Mouse (Mus musculus) liver, embryonic 14.5 days (tissue): ENCODE results near the gene Ndufs2. TPM values are rescaled to one million over a fixed set of nuclear protein-coding genes. Genes with fewer than 3 reads are reported as not detected.
A peak's percentile ranks its signal among the peaks of the same experiment; 100 is the strongest.

ENCODE experiments used
- ATAC-seq: fragments of 200-750 bp; cut with Nextera tagmentation; 2 replicates; pipeline ENCODE4 v1.8.0; 2017; ENCODE audit warnings: moderate number of reproducible peaks, mild to moderate bottlenecking, moderate library complexity; ENCODE audit not compliant: insufficient read depth
- DNase-seq, 3 experiments: peaks; one replicate each; pipeline ENCODE4 v3.0.0-alpha.2; 2012 to 2013; ENCODE audit warnings: low read depth in 3 of 3, low spot score in 3 of 3
- H3K27ac ChIP-seq: fragments of 300-500 bp; sonication (generic); 2 replicates; pipeline ENCODE4 v1.5.1; 2014; ENCODE audit warnings: moderate library complexity, mild to moderate bottlenecking, control low read depth, inconsistent platforms
- H3K27me3 ChIP-seq: fragments of 300-500 bp; sonication (generic); 2 replicates; pipeline ENCODE4 v1.6.1; 2014; ENCODE audit warnings: mild to moderate bottlenecking, low read length, moderate library complexity; ENCODE audit not compliant: control insufficient read depth, insufficient read depth
- H3K36me3 ChIP-seq: fragments of 300-500 bp; sonication (generic); replicated peaks from 2 replicates; pipeline ENCODE4 v1.6.1; 2014; ENCODE audit warnings: low read depth; ENCODE audit not compliant: control insufficient read depth, insufficient read depth
- H3K4me1 ChIP-seq, 2 experiments: fragments of 200-500 bp in 1 of 2; fragments of 300-500 bp in 1 of 2; sonication (generic) in 1 of 2; replicated peaks; 2 replicates each; pipeline ENCODE4 v1.6.1; 2012 to 2014; ENCODE audit warnings: antibody characterized with exemption in 1 of 2, inconsistent platforms in 1 of 2, low read length in 1 of 2; ENCODE audit not compliant: control insufficient read depth in 2 of 2, insufficient read depth in 2 of 2
- H3K4me2 ChIP-seq: fragments of 300-500 bp; sonication (generic); 2 replicates; pipeline ENCODE4 v1.6.1; 2014; ENCODE audit warnings: low read depth, mild to moderate bottlenecking, control low read depth, moderate library complexity
- H3K4me3 ChIP-seq, 2 experiments: fragments of 200-500 bp in 1 of 2; fragments of 300-500 bp in 1 of 2; sonication (generic) in 1 of 2; 2 replicates each; pipeline ENCODE4 v1.5.1; 2012 to 2014; ENCODE audit warnings: low read depth in 2 of 2, low read length in 2 of 2, mild to moderate bottlenecking in 2 of 2, control low read depth in 1 of 2, inconsistent platforms in 1 of 2, moderate library complexity in 1 of 2; ENCODE audit not compliant: insufficient read depth in 1 of 2
- H3K9ac ChIP-seq: fragments of 300-500 bp; sonication (generic); replicated peaks from 2 replicates; pipeline ENCODE4 v1.6.1; 2014; ENCODE audit warnings: mild to moderate bottlenecking, control low read depth, moderate library complexity
- H3K9me3 ChIP-seq: fragments of 300-500 bp; sonication (generic); 2 replicates; pipeline ENCODE4 v1.6.1; 2016; ENCODE audit warnings: low read length, mixed read lengths; ENCODE audit not compliant: control insufficient read depth
- CTCF ChIP-seq: IDR thresholded peaks from 2 replicates; pipeline ENCODE4 v1.5.1; 2016; ENCODE audit warnings: antibody characterized with exemption, low read depth, control low read depth
- EP300 ChIP-seq: IDR thresholded peaks from 2 replicates; pipeline ENCODE4 v1.6.1; 2016; ENCODE audit warnings: antibody characterized with exemption, low read depth
- whole genome bisulfite sequencing: fragments of 180-500 bp; shearing (Covaris S2); extraction: QIAGEN DNeasy Blood & Tissue Kit; methylation state at CpG from one replicate; pipeline ENCODE4 v1.1.7; 2014; ENCODE audit not compliant: insufficient replicate concordance; 5-methylcytosine and 5-hydroxymethylcytosine counted together
- polyA plus RNA-seq, 2 experiments: library from polyadenylated mRNA; depleted of rRNA in 1 of 2; stranded (reverse) in 1 of 2; unstranded in 1 of 2; fragments of >200 nt; fragmentation: Nextera tagmentation in 1 of 2; extraction: Ambion mirVana in 1 of 2; gene quantifications; 2 replicates each; pipeline versions ENCODE4 v1.2.1 to v1.2.3; 2012 to 2014

The Ndufs2 gene
- polyA plus RNA-seq, 2 experiments: 72.4 to 136 TPM

DNA sequence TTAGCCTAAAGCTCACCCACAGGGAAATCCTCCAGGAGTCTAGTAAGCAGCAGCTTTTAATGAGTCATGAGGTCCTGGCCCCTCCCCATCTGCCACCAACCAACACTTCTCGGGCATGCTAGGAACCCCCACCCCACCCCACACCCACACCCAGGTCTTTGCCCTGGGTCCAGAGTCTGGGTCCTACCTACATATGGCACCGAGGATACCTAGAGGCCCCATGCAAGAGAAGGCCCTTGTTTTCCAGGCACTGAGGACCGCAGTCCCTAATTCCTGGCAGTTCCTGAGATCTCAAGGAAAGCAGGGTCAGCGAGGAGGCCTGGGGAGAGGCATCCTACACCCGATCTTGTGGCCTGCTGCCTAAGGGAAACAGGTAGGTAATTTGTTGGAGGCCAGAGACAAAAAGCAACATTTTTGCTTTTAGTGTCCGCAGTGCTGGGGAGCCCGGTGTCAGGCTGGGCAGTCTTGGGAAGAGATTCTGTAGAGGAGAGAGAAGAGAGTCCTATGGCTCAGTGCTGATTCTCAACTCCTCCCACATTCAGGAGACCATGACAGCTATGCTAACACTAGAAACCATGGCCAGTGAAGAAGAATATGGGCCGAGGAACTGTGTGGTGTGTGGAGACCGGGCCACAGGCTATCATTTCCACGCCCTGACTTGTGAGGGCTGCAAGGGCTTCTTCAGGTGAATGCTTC is 37.2 kb downstream of the Ndufs2 start, which contains the start of gene Nr1i3:
TSS of gene Nr1i3 (plus strand) at position 170 of the 696 bp plus-strand sequence.
- 59% methylated on average over 10 of the region's 10 CpGs for WGBS
- Histone ChIP-seq H3K36me3 (no peaks in the 10 kb centered on the region), H3K27ac (no peak within 1 kb of the TSS), H3K4me2 (no peak within 1 kb of the TSS), H3K4me3 (no peak within 1 kb of the TSS), H3K27me3 (no peaks in the 10 kb centered on the region; the same call in 1 of the 2 replicates), H3K9me3 (no peaks in the 10 kb centered on the region), H3K4me1 (peaks cover 0 to 6% of the 10 kb centered on the region in 2 experiments; a peak in 2 of 4 replicates), H3K9ac (no peak within 1 kb of the TSS; the same call in 1 of the 2 replicates)
- no peak for TF ChIP-seq CTCF
- TF ChIP-seq EP300: no peak
- no peak for DNase-seq
- ATAC-seq: no peak

DNA sequence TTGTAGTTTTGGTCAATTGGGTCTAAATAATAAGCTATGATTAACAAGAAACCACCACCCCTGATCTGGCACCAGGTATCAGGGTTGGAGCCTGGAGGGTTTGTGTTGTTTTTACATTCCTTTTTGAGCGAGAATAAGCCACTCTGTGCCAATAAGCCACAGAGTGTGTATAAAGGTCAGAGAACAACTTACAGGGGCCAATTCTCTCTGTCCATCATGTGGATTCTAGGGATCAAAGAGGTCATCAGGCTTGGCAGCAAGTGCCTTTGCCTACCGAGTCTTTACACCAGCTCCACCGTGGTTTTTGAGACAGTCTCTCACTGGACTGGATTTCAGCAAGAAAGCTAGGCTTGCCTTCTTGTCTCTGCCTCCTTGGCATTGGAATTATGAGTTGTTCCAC is 38.3 kb downstream of the Ndufs2 start:
- 0 out of 2 replicates have a peak, but pooled peaks have one; percentile 21 for ATAC-seq
- no peaks in the 10 kb centered on the region for H3K36me3 ChIP-seq
- H3K9ac ChIP-seq: no peak overlapping the region
- H3K4me3 ChIP-seq: no peak overlapping the region
- H3K9me3 ChIP-seq: no peaks in the 10 kb centered on the region
- 34% methylated on average over 3 of the region's 3 CpGs for WGBS
- no peak overlapping the region for H3K4me2 ChIP-seq
- no peak overlapping the region for H3K27ac ChIP-seq
- DNase-seq: no peak
- no peak for TF ChIP-seq EP300
- no peak for TF ChIP-seq CTCF
- peaks cover 0 to 6% of the 10 kb centered on the region in 2 experiments; a peak in 2 of 4 replicates for H3K4me1 ChIP-seq
- no peaks in the 10 kb centered on the region; the same call in 1 of the 2 replicates for H3K27me3 ChIP-seq

GRCm38 (mm10) chr1:171209409-171209808 is 41.8 kb downstream of the Ndufs2 start:
- H3K36me3 ChIP-seq: no peaks in the 10 kb centered on the region
- H3K4me2 ChIP-seq: no peak overlapping the region
- H3K27me3 ChIP-seq: no peaks in the 10 kb centered on the region; the same call in 1 of the 2 replicates
- H3K4me3 ChIP-seq: no peak overlapping the region
- 6% methylated on average over 4 of the region's 4 CpGs for WGBS
- H3K9me3 ChIP-seq: no peaks in the 10 kb centered on the region
- no peak for TF ChIP-seq EP300
- TF ChIP-seq CTCF: no peak
- H3K9ac ChIP-seq: no peak overlapping the region
- no peak overlapping the region for H3K27ac ChIP-seq
- ATAC-seq: no peak
- peaks cover 0 to 7% of the 10 kb centered on the region in 2 experiments; a peak in 1 of 4 replicates for H3K4me1 ChIP-seq
- no peak for DNase-seq

DNA sequence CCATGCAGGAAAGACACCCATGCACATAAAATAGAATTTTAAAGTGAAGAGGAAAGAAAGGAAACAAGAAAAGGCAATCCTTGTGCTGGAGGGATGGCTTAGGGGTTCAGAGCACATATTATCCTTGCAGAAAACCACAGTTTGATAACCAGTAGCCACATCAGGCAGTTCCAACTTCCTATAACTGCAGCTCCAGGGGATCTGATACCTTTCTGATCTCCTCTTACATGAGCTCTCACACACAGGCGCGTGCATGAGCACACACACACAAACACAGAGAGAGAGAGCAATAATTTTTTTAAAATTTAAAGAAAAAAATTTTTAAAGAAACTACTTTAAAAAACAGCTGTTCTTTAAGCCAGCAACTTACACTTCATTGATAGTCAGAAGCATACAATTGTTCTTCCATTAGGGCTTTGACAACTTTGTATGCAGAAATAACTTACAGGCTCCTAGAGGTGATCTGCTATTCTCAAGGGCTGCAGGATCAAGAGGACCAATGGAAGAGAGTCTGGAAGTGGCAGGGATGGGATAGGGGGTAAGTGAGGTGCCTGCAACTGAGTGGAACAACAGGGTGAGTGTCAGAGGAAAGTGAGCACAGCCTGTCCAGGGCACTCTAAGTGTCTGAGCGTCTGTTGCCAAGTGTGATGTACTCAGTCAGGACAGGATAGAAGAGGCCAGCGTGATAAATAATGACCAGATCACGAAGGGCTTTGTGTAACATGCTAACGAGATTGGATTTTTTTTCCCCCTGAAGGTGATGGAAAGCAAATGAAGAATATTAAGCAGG is 45.3 kb downstream of the Ndufs2 start:
- Histone ChIP-seq H3K36me3 (no peaks in the 10 kb centered on the region), H3K27me3 (no peaks in the 10 kb centered on the region), H3K4me2 (no peak overlapping the region), H3K9ac (no peak overlapping the region), H3K27ac (no peak overlapping the region), H3K9me3 (no peaks in the 10 kb centered on the region), H3K4me3 (no peak overlapping the region), H3K4me1 (peaks cover 0 to 5% of the 10 kb centered on the region in 2 experiments; a peak in 1 of 4 replicates)
- ATAC-seq: no peak
- no peak for DNase-seq
- 50% methylated on average over 6 of the region's 6 CpGs for WGBS
- TF ChIP-seq EP300 (no peak), CTCF (no peak)

DNA sequence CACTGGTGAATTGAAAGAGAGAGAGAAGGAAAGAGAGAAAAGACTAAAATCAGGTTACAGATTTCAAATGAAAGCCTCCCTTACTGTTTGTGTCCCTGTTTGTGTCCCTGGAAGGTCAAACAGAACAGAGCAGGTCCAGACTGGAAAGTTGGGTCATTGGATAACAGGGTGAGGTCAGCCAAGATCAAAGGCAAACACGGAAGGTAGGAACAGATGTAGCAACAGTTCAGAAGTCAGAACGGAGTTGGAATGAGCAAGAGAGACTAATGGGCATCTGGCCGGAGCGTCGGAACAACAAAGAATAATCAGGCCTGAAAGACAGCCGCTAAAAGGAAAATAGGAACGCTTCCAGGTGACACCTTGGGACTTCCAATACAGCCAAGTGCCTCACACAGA is 46.9 kb downstream of the Ndufs2 start:
- Histone ChIP-seq H3K27me3 (no peaks in the 10 kb centered on the region), H3K4me2 (no peak overlapping the region), H3K4me1 (peaks cover 0 to 5% of the 10 kb centered on the region in 2 experiments; a peak in 1 of 4 replicates), H3K4me3 (no peak overlapping the region), H3K27ac (no peak overlapping the region), H3K9me3 (no peaks in the 10 kb centered on the region), H3K9ac (no peak overlapping the region), H3K36me3 (no peaks in the 10 kb centered on the region)
- ATAC-seq: peak; percentile 76
- 59% methylated on average over 7 of the region's 7 CpGs for WGBS
- no peak for TF ChIP-seq EP300
- TF ChIP-seq CTCF: no peak
- DNase-seq: peak in 2 of 3 experiments; percentile 23 to 42
